Mouse (Mus musculus) heart, adult 2 months (tissue): ENCODE data around the gene Map4k4.

Experiments used
- CTCF ChIP-seq: fragments of 200-600 bp; IDR thresholded peaks from 2 replicates; pipeline ENCODE4 v1.8.1; 2022; ENCODE audit warnings: antibody characterized with exemption, mild to moderate bottlenecking, moderate library complexity
- POLR2A ChIP-seq: fragments of 200-500 bp; IDR thresholded peaks from 2 replicates; pipeline ENCODE4 v1.6.1; 2011; ENCODE audit warnings: mild to moderate bottlenecking, low read depth, low read length, control low read depth; ENCODE audit not compliant: insufficient read depth

DNA sequence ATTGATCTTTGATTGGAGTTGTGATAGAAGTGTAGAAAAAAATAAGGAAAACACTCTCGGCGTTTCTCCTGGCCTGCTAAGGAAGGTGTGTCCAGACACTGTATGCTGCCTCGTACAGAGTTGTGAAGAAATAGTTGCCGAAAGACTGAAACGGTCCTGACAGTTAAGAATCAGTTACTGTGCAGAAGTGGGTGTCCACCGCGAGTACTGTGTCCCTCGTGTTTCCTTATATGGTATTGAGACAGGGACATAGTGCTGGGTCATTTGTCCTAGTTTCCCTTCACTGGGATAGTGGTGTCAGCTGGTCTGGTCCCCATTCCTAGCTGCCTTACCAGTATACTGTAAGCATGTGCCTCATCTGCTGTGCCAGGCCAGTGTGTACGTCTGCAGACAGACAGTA, 83.6 kb downstream of the Map4k4 start:
- TF ChIP-seq POLR2A (no peak), CTCF (no peak)
